Comparison of ENCODE assay signal across 11 mouse cellular contexts in genomic region chr10:39169642-39170041, GRCm38 (mm10). TPM values are rescaled to one million over a fixed set of nuclear protein-coding genes. Genes with fewer than 3 reads are reported as not detected.
DNase-seq lines count a peak whose midpoint lies in the region; ATAC-seq and TF ChIP-seq lines count a peak whose summit lies in the region.
"Had no signal": no experiment of that assay in that cellular context is flagged by ENCODE, and none has a peak within 500 bp of the region (broad histone marks: within the 10 kb centered on the region; RNA-seq: fewer than 3 reads in every experiment).

No protein-coding gene starts in this region.

- in situ Hi-C loops in CH12.LX (cut with MboI; ENCODE audit: low pct_ligation_motif_present, low pct_unique_long_range_greater_than_20kb, low sequenced_read_pairs): loop anchor here (5.0 to 10.0 kb wide), 2 partner anchors 65 to 353 kb away; no protein-coding TSS in a partner anchor

- no peak for DNase-seq in heart, embryonic 10.5 days (ENCODE audit: low spot score)
- peak; percentile 8 for DNase-seq in CH12.LX (ENCODE audit: extremely low read depth)
- peak; percentile 46 for DNase-seq in limb, embryonic 10.5 days (ENCODE audit: low spot score)
- no peak for DNase-seq in left cerebral cortex, adult 2 months (ENCODE audit: extremely low spot score in 1 of 2, low spot score in 2 of 2)
- no peak for DNase-seq in heart, adult 18-20 months

- intact Hi-C loops in left cerebral cortex, adult 2 months (cut with DNase I): loop anchor here (2.0 to 5.0 kb wide), 4 partner anchors 68 to 561 kb away; no protein-coding TSS in a partner anchor

- 52% methylated on average over 9 of the region's 9 CpGs for WGBS in heart, embryonic 13.5 days
- WGBS in heart, embryonic 10.5 days: 56% methylated on average over 9 of the region's 9 CpGs
- WGBS in forebrain, embryonic 12.5 days: 42% methylated on average over 9 of the region's 9 CpGs
- 36% methylated on average over 9 of the region's 9 CpGs for WGBS in limb, embryonic 10.5 days

- no peak for TF ChIP-seq POLR2A in CH12.LX (IDR thresholded peaks at IDR 0.05; ENCODE audit: low read depth, low read length)

- no peaks in the 10 kb centered on the region for H3K79me2 ChIP-seq in CH12.LX (replicated peaks; ENCODE audit: control insufficient read depth, extremely low read depth, insufficient read depth, poor library complexity, severe bottlenecking)

- no peaks in the 10 kb centered on the region for H3K36me3 ChIP-seq in heart, embryonic 13.5 days
- H3K36me3 ChIP-seq in heart, embryonic 10.5 days: no peaks in the 10 kb centered on the region
- no peaks in the 10 kb centered on the region for H3K36me3 ChIP-seq in CH12.LX (replicated peaks in 1 of 2; ENCODE audit: control insufficient read depth in 1 of 2, insufficient read depth in 1 of 2, low read length in 1 of 2)
- H3K36me3 ChIP-seq in forebrain, embryonic 12.5 days (replicated peaks): no peaks in the 10 kb centered on the region
- H3K36me3 ChIP-seq in limb, embryonic 10.5 days: no peaks in the 10 kb centered on the region

- no peak overlapping the region for H3K27ac ChIP-seq in heart, embryonic 13.5 days (replicated peaks)
- no peak overlapping the region for H3K27ac ChIP-seq in heart, embryonic 10.5 days
- no peak overlapping the region for H3K27ac ChIP-seq in CH12.LX (ENCODE audit: insufficient read depth, low read depth)
- no peak overlapping the region for H3K27ac ChIP-seq in forebrain, embryonic 12.5 days
- H3K27ac ChIP-seq in limb, embryonic 10.5 days: peak overlapping the region; percentile 61
- H3K27ac ChIP-seq in left cerebral cortex, adult 2 months: no peak overlapping the region
- H3K27ac ChIP-seq: liver, embryonic 14.5 days had no signal

- TF ChIP-seq RAD21 in CH12.LX (IDR thresholded peaks at IDR 0.05; ENCODE audit: low read depth, low read length): no peak

- H3K27me3 ChIP-seq in heart, embryonic 13.5 days (replicated peaks): peaks cover 4% of the 10 kb centered on the region
- 0 out of 2 replicates have a peak, but pooled peaks cover 5% of the 10 kb centered on the region for H3K27me3 ChIP-seq in heart, embryonic 10.5 days (ENCODE audit: insufficient read depth, poor library complexity, severe bottlenecking)
- peaks cover 2% of the 10 kb centered on the region for H3K27me3 ChIP-seq in CH12.LX (replicated peaks)
- peaks cover 25% of the 10 kb centered on the region for H3K27me3 ChIP-seq in forebrain, embryonic 12.5 days
- no peaks in the 10 kb centered on the region for H3K27me3 ChIP-seq in limb, embryonic 10.5 days (ENCODE audit: low read depth, poor library complexity, severe bottlenecking)

- 0 out of 2 replicates have a peak overlapping the region, but pooled peaks have one; percentile 91 for H3K4me2 ChIP-seq in heart, embryonic 13.5 days
- no peak overlapping the region for H3K4me2 ChIP-seq in CH12.LX (ENCODE audit: insufficient read depth, low read depth, poor library complexity, severe bottlenecking)
- H3K4me2 ChIP-seq in forebrain, embryonic 12.5 days: peak overlapping the region; percentile 33

- H3K9me3 ChIP-seq in heart, embryonic 13.5 days: no peaks in the 10 kb centered on the region
- H3K9me3 ChIP-seq in heart, embryonic 10.5 days: no peaks in the 10 kb centered on the region
- no peaks in the 10 kb centered on the region for H3K9me3 ChIP-seq in CH12.LX (replicated peaks; ENCODE audit: low read length)
- H3K9me3 ChIP-seq in forebrain, embryonic 12.5 days: no peaks in the 10 kb centered on the region
- H3K9me3 ChIP-seq in limb, embryonic 10.5 days (replicated peaks): no peaks in the 10 kb centered on the region

- TF ChIP-seq EP300 in CH12.LX (IDR thresholded peaks at IDR 0.05; ENCODE audit: low read length): no peak

- ATAC-seq in heart, embryonic 13.5 days (ENCODE audit: extremely low read depth, insufficient number of reproducible peaks, low FRiP score, low TSS enrichment): no peak
- no peak for ATAC-seq in forebrain, embryonic 12.5 days (ENCODE audit: low FRiP score)
- no peak for ATAC-seq in erythroid progenitor cell, adult 5-6 weeks (replicated peaks; ENCODE audit: low FRiP score, poor library complexity, severe bottlenecking)

- dilution Hi-C loops in CH12.LX (cut with MboI; ENCODE audit: extremely low pct_ligation_motif_present, extremely low pct_unique_long_range_greater_than_20kb, low sequenced_read_pairs): no loop called here

- no peak overlapping the region for H3K9ac ChIP-seq in heart, embryonic 13.5 days
- no peak overlapping the region for H3K9ac ChIP-seq in CH12.LX (ENCODE audit: insufficient read depth, low read depth)
- H3K9ac ChIP-seq in forebrain, embryonic 12.5 days: no peak overlapping the region
- H3K9ac ChIP-seq: liver, embryonic 14.5 days had no signal

- H3K4me3 ChIP-seq in heart, embryonic 13.5 days: no peak overlapping the region
- H3K4me3 ChIP-seq in heart, embryonic 10.5 days: no peak overlapping the region
- H3K4me3 ChIP-seq in CH12.LX (replicated peaks in 1 of 3; ENCODE audit: low read depth in 2 of 3, low read length in 2 of 3, poor library complexity in 1 of 3): no peak overlapping the region
- H3K4me3 ChIP-seq in forebrain, embryonic 12.5 days (replicated peaks): no peak overlapping the region
- H3K4me3 ChIP-seq in limb, embryonic 10.5 days: peak overlapping the region; percentile 42
- no peak overlapping the region for H3K4me3 ChIP-seq in left cerebral cortex, adult 2 months

- no peak for TF ChIP-seq CTCF in CH12.LX (conservative IDR thresholded peaks at IDR 0.05 in 1 of 2, IDR thresholded peaks at IDR 0.05 in 1 of 2; ENCODE audit: low read depth in 2 of 2, low read length in 2 of 2)
- no peak for TF ChIP-seq CTCF in left cerebral cortex, adult 2 months (IDR thresholded peaks at IDR 0.05)

- H3K4me1 ChIP-seq in heart, embryonic 13.5 days: peaks cover 32% of the 10 kb centered on the region
- H3K4me1 ChIP-seq in heart, embryonic 10.5 days: peaks cover 16% of the 10 kb centered on the region
- peaks cover 6 to 36% of the 10 kb centered on the region in 2 experiments; a peak in 3 of 4 replicates for H3K4me1 ChIP-seq in CH12.LX (ENCODE audit: control insufficient read depth in 1 of 2, insufficient read depth in 2 of 2)
- peaks cover 39% of the 10 kb centered on the region for H3K4me1 ChIP-seq in forebrain, embryonic 12.5 days
- peaks cover 68% of the 10 kb centered on the region for H3K4me1 ChIP-seq in limb, embryonic 10.5 days

TF ChIP-seq in CH12.LX, 34 proteins besides CTCF, POLR2A, EP300 and RAD21:
- no peak for TF ChIP-seq MAX (IDR thresholded peaks at IDR 0.05; ENCODE audit: low read length)
- TF ChIP-seq RCOR1 (conservative IDR thresholded peaks at IDR 0.05; ENCODE audit: low read depth, low read length): no peak
- TF ChIP-seq TCF12 (IDR thresholded peaks at IDR 0.05; ENCODE audit: low read depth, low read length): no peak
- TF ChIP-seq MYC (IDR thresholded peaks at IDR 0.05; ENCODE audit: low read depth, low read length): no peak
- TF ChIP-seq MAFK (IDR thresholded peaks at IDR 0.05; ENCODE audit: insufficient replicate concordance, low read length): no peak
- TF ChIP-seq HCFC1 (IDR thresholded peaks at IDR 0.05; ENCODE audit: low read depth, low read length): no peak
TF ChIP-seq in CH12.LX: peak in this region for 0.

RNA-seq across cellular contexts. Expression of gene Ccn6, which starts 6.0 kb away (rescaled TPM):
- polyA plus RNA-seq in heart, embryonic 13.5 days (2015; fragmentation: Nextera tagmentation; extraction: Ambion mirVana): 0.19 TPM in 1 of 2 replicates, not detected in the other
- polyA plus RNA-seq in heart, embryonic 10.5 days (2016; fragmentation: Nextera tagmentation; extraction: Ambion mirVana): 0.20 and 0.36 TPM in 2 replicates
- total RNA-seq in CH12.LX (2012; rRNA removed) (not detected in 2 replicates), CH12.LX (2014; rRNA removed) (not detected in 2 replicates)
- 0.33 and 0.48 TPM in 2 replicates for polyA plus RNA-seq in CH12.LX (2012; ENCODE audit: insufficient read length, low read depth)
- 0.19 and 0.32 TPM in 2 replicates for polyA plus RNA-seq in forebrain, embryonic 12.5 days (2016; fragmentation: Nextera tagmentation; extraction: Ambion mirVana)
- polyA plus RNA-seq in limb, embryonic 10.5 days (2016; fragmentation: Nextera tagmentation; extraction: Ambion mirVana): 0.26 and 0.51 TPM in 2 replicates
- under 1 TPM in 1 of 2 experiments, not detected in 1; 0.57 TPM for total RNA-seq in left cerebral cortex, adult 2 months (2021)
- total RNA-seq in erythroid progenitor cell, adult 5-6 weeks (2015; ENCODE audit: low replicate concordance): not detected in 2 replicates
- not detected in 2 replicates for total RNA-seq in erythroid progenitor cell, adult 5-6 weeks (2017; ENCODE audit: low replicate concordance)
- total RNA-seq in heart, adult 18-20 months (2021): not detected
- polyA plus RNA-seq: gonadal fat pad, adult 2 months; testis, adult 2 months had no signal

RNA-seq across cellular contexts. Expression of gene Tube1, which starts 35.9 kb away (rescaled TPM):
- 8.6 and 10.1 TPM in 2 replicates for polyA plus RNA-seq in heart, embryonic 13.5 days (2015; fragmentation: Nextera tagmentation; extraction: Ambion mirVana)
- 14.4 and 17.2 TPM in 2 replicates for polyA plus RNA-seq in heart, embryonic 10.5 days (2016; fragmentation: Nextera tagmentation; extraction: Ambion mirVana)
- total RNA-seq in CH12.LX (2012; rRNA removed) (8.4 and 11.7 TPM in 2 replicates), CH12.LX (2014; rRNA removed) (16.1 and 16.7 TPM in 2 replicates)
- 13.3 and 14.6 TPM in 2 replicates for polyA plus RNA-seq in CH12.LX (2012; ENCODE audit: insufficient read length, low read depth)
- polyA plus RNA-seq in forebrain, embryonic 12.5 days (2016; fragmentation: Nextera tagmentation; extraction: Ambion mirVana): 19.2 and 19.7 TPM in 2 replicates
- polyA plus RNA-seq in limb, embryonic 10.5 days (2016; fragmentation: Nextera tagmentation; extraction: Ambion mirVana): 25.8 and 26.1 TPM in 2 replicates
- total RNA-seq in left cerebral cortex, adult 2 months (2021): 1 to 10 TPM; 2.8 to 3.5 TPM
- total RNA-seq in erythroid progenitor cell, adult 5-6 weeks (2015; ENCODE audit: low replicate concordance): 13.3 and 15.1 TPM in 2 replicates
- total RNA-seq in erythroid progenitor cell, adult 5-6 weeks (2017; ENCODE audit: low replicate concordance): 8.7 and 9.2 TPM in 2 replicates
- under 1 TPM; 0.60 to 0.77 TPM for total RNA-seq in heart, adult 18-20 months (2021)

RNA-seq across cellular contexts. Expression of gene Fam229b, which starts 35.9 kb away (rescaled TPM):
- polyA plus RNA-seq in heart, embryonic 13.5 days (2015; fragmentation: Nextera tagmentation; extraction: Ambion mirVana): 8.7 and 9.6 TPM in 2 replicates
- polyA plus RNA-seq in heart, embryonic 10.5 days (2016; fragmentation: Nextera tagmentation; extraction: Ambion mirVana): 5.9 and 8.5 TPM in 2 replicates
- total RNA-seq in CH12.LX (2012; rRNA removed): 8.2 and 11.2 TPM in 2 replicates
- total RNA-seq in CH12.LX (2014; rRNA removed): 17.3 and 18.3 TPM in 2 replicates
- polyA plus RNA-seq in CH12.LX (2012; ENCODE audit: insufficient read length, low read depth): 6.2 and 6.9 TPM in 2 replicates
- 18.7 and 20.4 TPM in 2 replicates for polyA plus RNA-seq in forebrain, embryonic 12.5 days (2016; fragmentation: Nextera tagmentation; extraction: Ambion mirVana)
- 8.3 and 8.5 TPM in 2 replicates for polyA plus RNA-seq in limb, embryonic 10.5 days (2016; fragmentation: Nextera tagmentation; extraction: Ambion mirVana)
- total RNA-seq in left cerebral cortex, adult 2 months (2021): 10 to 100 TPM; 13.8 to 14.9 TPM
- total RNA-seq in erythroid progenitor cell, adult 5-6 weeks (2015; ENCODE audit: low replicate concordance): not detected in 2 replicates
- total RNA-seq in erythroid progenitor cell, adult 5-6 weeks (2017; ENCODE audit: low replicate concordance): not detected in 2 replicates
- total RNA-seq in heart, adult 18-20 months (2021): 1 to 10 TPM; 6.3 to 6.7 TPM

Comparison
In these comparisons a context has a peak if more than half of its experiments do, and no peak if none do; other contexts are left out.
1. DNase-seq: peak in CH12.LX (single experiment) and limb, embryonic 10.5 days (single experiment); none in heart, embryonic 10.5 days (single experiment), left cerebral cortex, adult 2 months (0 of 2) and heart, adult 18-20 months (0 of 2).